Mouse (Mus musculus): ENCODE results near the gene Tdpoz2. TPM values are rescaled to one million over a fixed set of nuclear protein-coding genes. Genes with fewer than 3 reads are reported as not detected.
"Not testable (repeated sequence)": the region's sequence is repeated elsewhere in the genome, so short reads cannot be mapped to it uniquely, and the experiment has no call there.

Gene Tdpoz2
- total RNA-seq (2021): not detected

DNA sequence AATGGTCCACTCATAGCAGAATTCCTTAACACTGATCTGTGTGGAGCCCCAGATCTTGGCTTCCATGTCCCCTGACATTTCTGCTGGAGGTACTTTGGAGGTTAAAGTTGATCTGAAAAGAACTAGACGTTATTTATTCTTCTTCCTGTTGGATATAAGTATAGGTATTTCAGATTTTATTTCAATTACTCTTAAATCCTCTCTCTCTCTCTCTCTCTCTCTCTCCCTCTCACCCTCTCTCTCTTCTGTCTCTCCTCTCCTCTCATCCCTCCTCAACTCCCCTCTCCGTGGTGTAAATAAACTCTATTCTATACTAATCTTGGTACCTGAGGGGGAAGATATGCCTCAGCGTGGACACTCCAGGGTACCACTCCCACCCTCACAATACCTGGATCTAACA lies at the start of gene Tdpoz2:
Gene Tdpoz2 (minus strand): TSS at position 101 of the 400 bp plus-strand sequence.
- no peak for DNase-seq (ENCODE audit: low spot score)
- intact Hi-C loops (cut with DNase I): no loop called here

- intact Hi-C loops (cut with DNase I); DNase-seq (ENCODE audit: low spot score): not testable (repeated sequence)
Observed at GRCm38 (mm10) chr3:93692970-93693369, 40.5 kb upstream of the Tdpoz2 start, which contains the start of gene Gm37596. Gene Gm37596, minus strand, starts transcription at chr3:93693070.

DNA sequence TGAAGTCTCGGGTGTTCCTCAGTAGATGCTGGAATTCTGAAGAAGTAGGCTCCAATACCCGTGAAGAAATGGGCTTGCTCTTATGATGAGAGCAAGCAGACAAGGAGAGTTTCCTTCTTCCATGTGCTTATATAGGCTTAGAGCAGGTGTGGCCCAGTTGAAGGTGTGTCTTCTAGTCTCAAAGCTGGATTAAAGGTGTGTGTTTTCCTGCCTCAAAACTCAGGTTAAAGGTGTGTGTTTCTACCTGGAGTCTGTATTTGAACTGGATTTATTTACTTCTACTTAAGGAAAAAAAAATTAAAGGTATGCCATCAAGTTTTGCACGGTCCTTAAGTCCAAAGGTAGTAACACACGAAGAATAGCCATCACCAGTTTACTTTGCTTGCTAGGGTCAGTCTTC lies 23.7 kb upstream of the Tdpoz2 start, which contains the start of gene Tdpoz1:
Gene Tdpoz1 (minus strand): TSS at position 101 of the 400 bp plus-strand sequence.
- DNase-seq (ENCODE audit: low spot score); intact Hi-C loops (cut with DNase I): not testable (repeated sequence)

DNA sequence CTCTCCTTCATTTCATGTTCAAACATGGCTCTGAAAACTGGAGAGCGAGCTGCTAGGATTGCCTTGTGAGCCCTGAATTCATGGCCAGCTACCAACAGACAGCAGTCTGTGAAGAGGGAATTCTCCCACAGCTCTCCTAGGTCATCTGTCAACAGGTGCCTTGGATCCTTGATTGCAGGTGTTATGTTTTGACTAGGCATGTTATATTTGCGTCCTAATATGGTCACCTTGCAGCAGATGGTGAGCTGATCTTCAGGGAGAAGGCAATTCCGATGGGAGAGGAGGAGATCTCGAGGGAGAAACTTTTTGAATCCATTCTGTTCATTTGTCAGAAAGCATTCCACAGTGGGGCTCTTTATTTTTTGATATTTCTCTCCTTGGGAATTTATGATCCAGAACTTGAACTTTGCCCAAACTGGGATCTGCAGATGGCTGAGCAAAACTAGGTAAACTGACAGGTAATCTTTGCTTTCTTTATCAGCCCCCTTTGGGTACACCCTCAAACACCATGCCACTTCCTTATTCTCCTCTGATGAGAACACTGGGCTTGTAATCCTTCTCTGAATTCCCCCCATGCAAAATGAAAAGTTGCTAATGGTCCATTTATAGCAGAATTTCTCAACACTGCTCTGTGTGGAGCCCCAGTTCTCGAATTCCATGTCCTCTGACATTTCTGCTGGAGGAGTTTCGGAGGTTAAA lies 18.5 kb upstream of the Tdpoz2 start:
- intact Hi-C loops (cut with DNase I); DNase-seq (ENCODE audit: low spot score): not testable (repeated sequence)

DNA sequence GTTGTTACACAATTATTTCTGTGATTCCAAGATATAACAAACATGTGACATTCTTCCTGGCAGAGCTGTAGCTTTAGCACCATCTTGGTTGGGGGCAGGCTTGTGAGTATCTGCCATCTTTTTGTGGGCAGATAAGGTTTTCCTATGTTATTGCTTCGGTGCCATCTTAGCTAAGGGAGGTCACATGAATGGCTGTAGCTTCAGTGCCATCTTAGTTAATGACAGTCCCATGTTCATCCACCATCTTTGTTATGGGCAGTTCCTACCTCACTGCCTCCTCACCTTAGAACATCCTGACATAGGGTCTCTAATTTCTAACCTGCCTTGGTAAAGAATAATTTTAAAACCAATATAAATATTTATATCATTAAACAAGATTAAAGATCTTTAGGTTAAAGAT lies 1.8 kb upstream of the Tdpoz2 start:
- DNase-seq (ENCODE audit: low spot score): no peak
- intact Hi-C loops (cut with DNase I): no loop called here

- DNase-seq (ENCODE audit: low spot score); intact Hi-C loops (cut with DNase I): not testable (repeated sequence)
Observed at GRCm38 (mm10) chr3:93630917-93631714, 21.4 kb downstream of the Tdpoz2 start.

DNA sequence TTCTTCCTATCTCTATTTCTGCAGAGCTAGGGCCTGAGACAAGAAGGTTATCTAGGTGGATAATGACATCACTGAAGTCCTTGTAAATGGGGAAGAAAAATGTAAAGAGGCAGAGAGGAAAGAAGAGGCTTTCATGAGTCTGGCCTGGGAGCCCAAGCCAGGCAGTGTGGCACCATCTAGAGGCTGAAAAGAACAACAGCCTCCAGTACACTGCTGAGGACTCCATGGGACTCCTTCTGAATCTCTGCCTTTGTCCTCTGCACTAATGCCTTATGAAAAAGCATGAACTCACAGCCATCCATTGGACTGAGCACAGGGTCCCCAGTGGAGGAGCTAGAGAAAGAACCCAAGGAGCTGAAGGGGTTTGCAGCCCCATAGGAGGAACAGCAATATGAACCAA lies 43.5 kb downstream of the Tdpoz2 start:
- intact Hi-C loops (cut with DNase I); DNase-seq (ENCODE audit: low spot score): not testable (repeated sequence)

DNA sequence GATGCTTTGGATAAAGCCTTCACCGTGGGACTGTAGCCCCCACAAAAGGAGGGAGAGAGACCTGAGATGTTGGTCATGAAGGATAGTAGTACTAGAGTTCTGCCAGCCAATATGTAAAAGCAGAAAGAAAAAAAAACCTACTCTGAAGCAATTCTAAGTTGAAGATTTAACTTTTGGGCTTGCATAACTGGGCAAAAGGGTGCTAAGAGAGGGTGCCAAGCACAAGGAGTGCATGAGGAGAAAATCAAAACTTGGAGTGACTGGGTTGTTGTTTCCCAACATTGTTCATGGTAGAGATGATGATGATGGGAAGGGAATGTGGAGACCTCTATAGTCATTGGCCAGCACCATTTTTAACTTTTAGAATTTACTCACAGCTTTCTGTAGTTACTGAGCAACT lies 50.6 kb downstream of the Tdpoz2 start:
- intact Hi-C loops (cut with DNase I): no loop called here

More for the DNA sequence above, 50.6 kb downstream of the Tdpoz2 start:
- no peak for DNase-seq (ENCODE audit: low spot score)

Other genes starting within 250 kb of the Tdpoz2 start
- under 1 TPM; 0.03 to 0.05 TPM for gene Tchh, start 210.4 kb downstream of the Tdpoz2 start, total RNA-seq (2021)
- gene Tchhl1, start 183.9 kb downstream of the Tdpoz2 start, total RNA-seq (2021): not detected
- gene S100a11, start 132.2 kb downstream of the Tdpoz2 start, total RNA-seq (2021): 10 to 100 TPM; 82.1 to 97.0 TPM
- 100 to 1,000 TPM in 1 of 2 experiments, 10 to 100 TPM in 1; 99.6 to 111 TPM for gene S100a10, start 97.6 kb downstream of the Tdpoz2 start, total RNA-seq (2021)
- gene Tdpoz1, start 23.6 kb upstream of the Tdpoz2 start, total RNA-seq (2021): not detected
- not detected for gene Gm37596, start 40.4 kb upstream of the Tdpoz2 start, total RNA-seq (2021)
- not detected for gene Gm5773, start 120.3 kb upstream of the Tdpoz2 start, total RNA-seq (2021)
- not detected for gene Tdpoz4, start 143.7 kb upstream of the Tdpoz2 start, total RNA-seq (2021)
- gene Tdpoz3, start 173.3 kb upstream of the Tdpoz2 start, total RNA-seq (2021): not detected